Mouse (Mus musculus) midbrain, embryonic 15.5 days (tissue): ENCODE measurements around the gene Src. TPM values are rescaled to one million over a fixed set of nuclear protein-coding genes. Genes with fewer than 3 reads are reported as not detected.
A peak's percentile ranks its signal among the peaks of the same experiment; 100 is the strongest.
"Not testable (repeated sequence)": the region's sequence is repeated elsewhere in the genome, so short reads cannot be mapped to it uniquely, and the experiment has no call there.

Source experiments
- ATAC-seq: fragments of 200-750 bp; cut with Nextera tagmentation; replicated peaks from 2 replicates; pipeline ENCODE4 v1.8.0; 2017; ENCODE audit warnings: moderate TSS enrichment
- H3K27ac ChIP-seq: fragments of 300-500 bp; sonication (generic); 2 replicates; pipeline ENCODE4 v1.5.1; 2015; ENCODE audit warnings: mild to moderate bottlenecking, inconsistent platforms
- H3K27me3 ChIP-seq: fragments of 300-500 bp; sonication (generic); replicated peaks from 2 replicates; pipeline ENCODE4 v1.6.1; 2015; ENCODE audit warnings: inconsistent platforms
- H3K36me3 ChIP-seq: fragments of 300-500 bp; sonication (generic); replicated peaks from 2 replicates; pipeline ENCODE4 v1.6.1; 2015; ENCODE audit warnings: inconsistent platforms
- H3K4me1 ChIP-seq: fragments of 300-500 bp; sonication (generic); 2 replicates; pipeline ENCODE4 v1.6.1; 2015; ENCODE audit warnings: inconsistent platforms
- H3K4me2 ChIP-seq: fragments of 300-500 bp; sonication (generic); 2 replicates; pipeline ENCODE4 v1.6.1; 2015; ENCODE audit warnings: inconsistent platforms, mild to moderate bottlenecking, moderate library complexity
- H3K4me3 ChIP-seq: fragments of 300-500 bp; sonication (generic); 2 replicates; pipeline ENCODE4 v1.5.1; 2015; ENCODE audit warnings: mild to moderate bottlenecking, inconsistent platforms
- H3K9ac ChIP-seq: fragments of 300-500 bp; sonication (generic); 2 replicates; pipeline ENCODE4 v1.6.1; 2015; ENCODE audit warnings: mild to moderate bottlenecking, inconsistent platforms
- H3K9me3 ChIP-seq: fragments of 300-500 bp; sonication (generic); 2 replicates; pipeline ENCODE4 v1.6.1; 2016; ENCODE audit warnings: inconsistent platforms
- WGBS: fragments of 180-500 bp; shearing (Covaris S2); methylation state at CpG from one replicate; pipeline ENCODE4 v1.1.7; 2015; ENCODE audit warnings: mixed read lengths; 5-methylcytosine and 5-hydroxymethylcytosine counted together
- polyA plus RNA-seq: library from polyadenylated mRNA; unstranded; fragments of >200 nt; fragmentation: Nextera tagmentation; extraction: Ambion mirVana; gene quantifications from 2 replicates; pipeline ENCODE4 v1.2.1, GENCODE M21; 2015

Gene Src
- polyA plus RNA-seq, 1 experiment from 2014 or later: 40.3 TPM

GRCm38 (mm10) chr2:157471737-157472136 is 53.5 kb downstream of the Src start:
- Histone ChIP-seq H3K27me3 (no peaks in the 10 kb centered on the region), H3K36me3 (peaks cover 34% of the 10 kb centered on the region), H3K27ac (peak overlapping the region; percentile 27; the same call in 1 of the 2 replicates), H3K9me3 (no peaks in the 10 kb centered on the region), H3K4me3 (no peak overlapping the region), H3K9ac (no peak overlapping the region), H3K4me1 (peaks cover 46% of the 10 kb centered on the region), H3K4me2 (no peak overlapping the region)
- ATAC-seq: no peak
- WGBS: 59% methylated on average over 6 of the region's 6 CpGs

GRCm38 (mm10) chr2:157472469-157472868 is 54.2 kb downstream of the Src start:
- Histone ChIP-seq H3K4me2 (no peak overlapping the region), H3K27ac (peak overlapping the region; percentile 93), H3K4me3 (no peak overlapping the region), H3K36me3 (peaks cover 30% of the 10 kb centered on the region), H3K9ac (no peak overlapping the region), H3K9me3 (no peaks in the 10 kb centered on the region), H3K4me1 (peaks cover 48% of the 10 kb centered on the region), H3K27me3 (no peaks in the 10 kb centered on the region)
- 66% methylated on average over 4 of the region's 4 CpGs for WGBS
- ATAC-seq: no peak

GRCm38 (mm10) chr2:157474269-157474729 is 56.1 kb downstream of the Src start:
- H3K4me2 ChIP-seq: no peak overlapping the region
- H3K36me3 ChIP-seq: peaks cover 11% of the 10 kb centered on the region
- no peak for ATAC-seq
- H3K9ac ChIP-seq: peak overlapping the region; percentile 15; the same call in 1 of the 2 replicates
- H3K27me3 ChIP-seq: no peaks in the 10 kb centered on the region
- 5% methylated on average over 6 of the region's 6 CpGs for WGBS
- H3K4me3 ChIP-seq: no peak overlapping the region
- peaks cover 58% of the 10 kb centered on the region for H3K4me1 ChIP-seq
- H3K27ac ChIP-seq: peak overlapping the region; percentile 93
- H3K9me3 ChIP-seq: no peaks in the 10 kb centered on the region

- WGBS: 10% methylated on average over 13 of the region's 13 CpGs
- H3K4me1 ChIP-seq: peaks cover 68% of the 10 kb centered on the region
These were observed 57.5 kb downstream of the Src start for GRCm38 (mm10) chr2:157475437-157476379.

GRCm38 (mm10) chr2:157478651-157479050 is 60.4 kb downstream of the Src start:
- no peaks in the 10 kb centered on the region for H3K9me3 ChIP-seq
- no peaks in the 10 kb centered on the region for H3K27me3 ChIP-seq
- H3K4me1 ChIP-seq: peaks cover 79% of the 10 kb centered on the region
- H3K36me3 ChIP-seq: no peaks in the 10 kb centered on the region
- no peak overlapping the region for H3K4me2 ChIP-seq
- H3K9ac ChIP-seq: no peak overlapping the region
- H3K27ac ChIP-seq: peak overlapping the region; percentile 13; the same call in 1 of the 2 replicates
- ATAC-seq: no peak
- H3K4me3 ChIP-seq: no peak overlapping the region
- WGBS: 49% methylated on average over 8 of the region's 8 CpGs

More at GRCm38 (mm10) chr2:157475437-157476379, 57.5 kb downstream of the Src start:
- no peak overlapping the region for H3K4me3 ChIP-seq
- H3K9me3 ChIP-seq: no peaks in the 10 kb centered on the region
- H3K9ac ChIP-seq: peak overlapping the region; percentile 26; the same call in 1 of the 2 replicates
- H3K27ac ChIP-seq: peak overlapping the region; percentile 93
- H3K4me2 ChIP-seq: no peak overlapping the region
- no peaks in the 10 kb centered on the region for H3K36me3 ChIP-seq
- H3K27me3 ChIP-seq: no peaks in the 10 kb centered on the region
- peak; percentile 52 for ATAC-seq

- H3K4me2 ChIP-seq: no peak overlapping the region
- WGBS: 53% methylated on average over 15 of the region's 15 CpGs
- H3K4me1 ChIP-seq: peaks cover 65% of the 10 kb centered on the region
- H3K9me3 ChIP-seq: no peaks in the 10 kb centered on the region
- H3K4me3 ChIP-seq: no peak overlapping the region
- peak overlapping the region; percentile 75; the same call in 1 of the 2 replicates for H3K27ac ChIP-seq
- no peak overlapping the region for H3K9ac ChIP-seq
- no peaks in the 10 kb centered on the region for H3K36me3 ChIP-seq
- no peaks in the 10 kb centered on the region for H3K27me3 ChIP-seq
- ATAC-seq: peak; percentile 12; the same call in 1 of the 2 replicates
These were observed 61.8 kb downstream of the Src start for GRCm38 (mm10) chr2:157479858-157480568.

GRCm38 (mm10) chr2:157482729-157483128 is 64.5 kb downstream of the Src start:
- no peaks in the 10 kb centered on the region for H3K9me3 ChIP-seq
- H3K4me1 ChIP-seq: peaks cover 58% of the 10 kb centered on the region

GRCm38 (mm10) chr2:157486559-157486958 is 68.3 kb downstream of the Src start:
- not testable (repeated sequence) for ATAC-seq, H3K9me3 ChIP-seq, H3K9ac ChIP-seq, H3K4me2 ChIP-seq, H3K36me3 ChIP-seq, H3K27me3 ChIP-seq, H3K4me3 ChIP-seq
- WGBS: 57% methylated on average over 5 of the region's 5 CpGs
- H3K4me1 ChIP-seq: peaks cover 35% of the 10 kb centered on the region
- H3K27ac ChIP-seq: peak overlapping the region; percentile 89

More at GRCm38 (mm10) chr2:157482729-157483128, 64.5 kb downstream of the Src start:
- ATAC-seq: no peak
- Histone ChIP-seq H3K27me3 (no peaks in the 10 kb centered on the region), H3K9ac (peak overlapping the region; percentile 24; the same call in 1 of the 2 replicates), H3K36me3 (no peaks in the 10 kb centered on the region), H3K27ac (peak overlapping the region; percentile 75), H3K4me3 (no peak overlapping the region), H3K4me2 (no peak overlapping the region)
- WGBS: 9% methylated on average over 12 of the region's 12 CpGs

- Histone ChIP-seq H3K9me3 (no peaks in the 10 kb centered on the region), H3K4me2 (0 out of 2 replicates have a peak overlapping the region, but pooled peaks have one; percentile 21), H3K4me1 (peaks cover 29% of the 10 kb centered on the region), H3K27me3 (no peaks in the 10 kb centered on the region), H3K36me3 (no peaks in the 10 kb centered on the region), H3K27ac (peak overlapping the region; percentile 89), H3K9ac (no peak overlapping the region), H3K4me3 (no peak overlapping the region)
- ATAC-seq: peak; percentile 7; the same call in 1 of the 2 replicates
- 14% methylated on average over 7 of the region's 7 CpGs for WGBS
These were observed 68.9 kb downstream of the Src start for GRCm38 (mm10) chr2:157486981-157487656.

- no peaks in the 10 kb centered on the region for H3K36me3 ChIP-seq
- no peaks in the 10 kb centered on the region for H3K9me3 ChIP-seq
- H3K4me1 ChIP-seq: peaks cover 23% of the 10 kb centered on the region
- no peak overlapping the region for H3K4me3 ChIP-seq
- peak; percentile 72 for ATAC-seq
- H3K4me2 ChIP-seq: peak overlapping the region; percentile 21; the same call in 1 of the 2 replicates
- WGBS: 3% methylated on average over 12 of the region's 12 CpGs
- H3K27ac ChIP-seq: peak overlapping the region; percentile 89
- H3K27me3 ChIP-seq: no peaks in the 10 kb centered on the region
- H3K9ac ChIP-seq: no peak overlapping the region
These were observed 69.5 kb downstream of the Src start for GRCm38 (mm10) chr2:157487733-157488175.

GRCm38 (mm10) chr2:157493240-157493639 is 75.0 kb downstream of the Src start:
- Histone ChIP-seq H3K36me3 (no peaks in the 10 kb centered on the region), H3K27me3 (no peaks in the 10 kb centered on the region), H3K9ac (no peak overlapping the region), H3K9me3 (no peaks in the 10 kb centered on the region), H3K4me2 (no peak overlapping the region), H3K4me3 (no peak overlapping the region), H3K4me1 (peaks cover 6% of the 10 kb centered on the region), H3K27ac (no peak overlapping the region)
- no peak for ATAC-seq
- 90% methylated on average over 3 of the region's 3 CpGs for WGBS
